Mouse (Mus musculus) c-Kit-positive CD71-negative TER-119-negative erythroid progenitor cells, embryonic 14.5 days (primary cell): ENCODE data around the gene Olfr818.
"Not testable (repeated sequence)": the region's sequence is repeated elsewhere in the genome, so short reads cannot be mapped to it uniquely, and the experiment has no call there.

Experiments
- DNase-seq: peaks from one replicate; pipeline ENCODE4 v3.0.0-alpha.2; 2013; ENCODE audit warnings: low read depth

Olfr818 gene

GRCm38 (mm10) chr10:129949000-129949399, at the start of gene Olfr818:
Olfr818 (minus strand) TSS chr10:129949100.
- no peak for DNase-seq

GRCm38 (mm10) chr10:129984962-129985361, 36.1 kb upstream of the Olfr818 start, which contains the start of gene Gm10310:
Gm10310 (minus strand) TSS chr10:129985062.
- DNase-seq: not testable (repeated sequence)

- not testable (repeated sequence) for DNase-seq
These were observed 33.0 kb upstream of the Olfr818 start for GRCm38 (mm10) chr10:129981867-129982266.

- not testable (repeated sequence) for DNase-seq
These were observed 27.1 kb upstream of the Olfr818 start, which contains the start of gene Olfr247 for GRCm38 (mm10) chr10:129976040-129976439. Olfr247 (minus strand) TSS chr10:129976140.

- DNase-seq: not testable (repeated sequence)
These were observed 24.1 kb upstream of the Olfr818 start for GRCm38 (mm10) chr10:129972994-129973393.

- not testable (repeated sequence) for DNase-seq
These were observed 18.3 kb upstream of the Olfr818 start, which contains the start of gene Olfr819 for GRCm38 (mm10) chr10:129967166-129967565. Olfr819 (minus strand) TSS chr10:129967266.

- not testable (repeated sequence) for DNase-seq
These were observed 17.3 kb upstream of the Olfr818 start for GRCm38 (mm10) chr10:129966232-129966631.

- no peak for DNase-seq
These were observed 33.4 kb downstream of the Olfr818 start, which contains the start of gene Olfr816 for GRCm38 (mm10) chr10:129915497-129915896. Olfr816 (minus strand) TSS chr10:129915597.

- DNase-seq: not testable (repeated sequence)
These were observed 43.1 kb downstream of the Olfr818 start, which contains the start of gene Olfr815 for GRCm38 (mm10) chr10:129905767-129906166. Olfr815 (minus strand) TSS chr10:129905867.
